Mouse (Mus musculus) hindbrain, embryonic 11.5 days (tissue): Measurements from ENCODE around the gene Lurap1. TPM values are rescaled to one million over a fixed set of nuclear protein-coding genes. Genes with fewer than 3 reads are reported as not detected.

ENCODE experiments used
- ATAC-seq: fragments of 200-750 bp; cut with Nextera tagmentation; 2 replicates; pipeline ENCODE4 v1.8.0; 2017; ENCODE audit warnings: mild to moderate bottlenecking, moderate TSS enrichment, moderate library complexity; ENCODE audit not compliant: low FRiP score
- DNase-seq: peaks from one replicate; pipeline ENCODE4 v3.0.0-alpha.2; 2015; ENCODE audit warnings: low spot score
- H3K27ac ChIP-seq: fragments of 300-500 bp; sonication (generic); 2 replicates; pipeline ENCODE4 v1.5.1; 2014; ENCODE audit warnings: mild to moderate bottlenecking, low read depth, low read length
- H3K27me3 ChIP-seq: fragments of 300-500 bp; sonication (generic); 2 replicates; pipeline ENCODE4 v1.6.1; 2014; ENCODE audit warnings: mild to moderate bottlenecking, low read length, moderate library complexity, mixed read lengths; ENCODE audit not compliant: control insufficient read depth, insufficient read depth
- H3K36me3 ChIP-seq: fragments of 300-500 bp; sonication (generic); 2 replicates; pipeline ENCODE4 v1.6.1; 2014; ENCODE audit warnings: mild to moderate bottlenecking, low read length, moderate library complexity, mixed read lengths; ENCODE audit not compliant: control insufficient read depth, insufficient read depth
- H3K4me1 ChIP-seq: fragments of 300-500 bp; sonication (generic); replicated peaks from 2 replicates; pipeline ENCODE4 v1.6.1; 2014; ENCODE audit warnings: low read length, mixed read lengths; ENCODE audit not compliant: control insufficient read depth, insufficient read depth
- H3K4me2 ChIP-seq: fragments of 300-500 bp; sonication (generic); replicated peaks from 2 replicates; pipeline ENCODE4 v1.6.1; 2014; ENCODE audit warnings: mild to moderate bottlenecking, low read depth, low read length
- H3K4me3 ChIP-seq: fragments of 300-500 bp; sonication (generic); 2 replicates; pipeline ENCODE4 v1.5.1; 2014; ENCODE audit warnings: low read depth, low read length
- H3K9ac ChIP-seq: fragments of 300-500 bp; sonication (generic); 2 replicates; pipeline ENCODE4 v1.6.1; 2014; ENCODE audit warnings: low read depth, low read length
- H3K9me3 ChIP-seq: fragments of 300-500 bp; sonication (generic); 2 replicates; pipeline ENCODE4 v1.6.1; 2016; ENCODE audit warnings: low read length; ENCODE audit not compliant: control insufficient read depth
- WGBS: fragments of 180-500 bp; shearing (Covaris S2); extraction: QIAGEN DNeasy Blood & Tissue Kit; methylation state at CpG from one replicate; pipeline ENCODE4 v1.1.7; 2014; 5-methylcytosine and 5-hydroxymethylcytosine counted together
- polyA plus RNA-seq: library from polyadenylated mRNA; unstranded; fragments of >200 nt; fragmentation: Nextera tagmentation; extraction: Ambion mirVana; gene quantifications from 2 replicates; pipeline ENCODE4 v1.2.1, GENCODE M21; 2014

Gene Lurap1
- polyA plus RNA-seq, 1 experiment from 2014 or later: 1.1 TPM

GRCm38 (mm10) chr4:116167404-116167803 lies 16.3 kb upstream of the Lurap1 start, which contains the start of gene Tspan1:
Gene Tspan1, minus strand, starts transcription at chr4:116167601.
- Histone ChIP-seq H3K9ac (no peak within 1 kb of the TSS), H3K9me3 (no peaks in the 10 kb centered on the region), H3K27ac (no peak within 1 kb of the TSS), H3K4me2 (no peak within 1 kb of the TSS), H3K27me3 (no peaks in the 10 kb centered on the region), H3K4me1 (no peaks in the 10 kb centered on the region), H3K4me3 (no peak within 1 kb of the TSS), H3K36me3 (no peaks in the 10 kb centered on the region)
- ATAC-seq: no peak
- DNase-seq: no peak
- WGBS: 40% methylated on average over 7 of the region's 7 CpGs

GRCm38 (mm10) chr4:116165708-116166407 lies 14.7 kb upstream of the Lurap1 start:
- H3K27me3 ChIP-seq: no peaks in the 10 kb centered on the region

GRCm38 (mm10) chr4:116164759-116165554 lies 13.8 kb upstream of the Lurap1 start:
- no peaks in the 10 kb centered on the region for H3K9me3 ChIP-seq
- WGBS: 90% methylated on average over 2 of the region's 2 CpGs
- DNase-seq: no peak
- H3K27me3 ChIP-seq: no peaks in the 10 kb centered on the region
- no peak overlapping the region for H3K9ac ChIP-seq
- ATAC-seq: no peak
- H3K4me2 ChIP-seq: no peak overlapping the region
- no peaks in the 10 kb centered on the region for H3K36me3 ChIP-seq
- H3K4me1 ChIP-seq: no peaks in the 10 kb centered on the region
- no peak overlapping the region for H3K4me3 ChIP-seq
- H3K27ac ChIP-seq: no peak overlapping the region

More at GRCm38 (mm10) chr4:116165708-116166407, 14.7 kb upstream of the Lurap1 start:
- no peak for ATAC-seq
- no peaks in the 10 kb centered on the region for H3K9me3 ChIP-seq
- no peak overlapping the region for H3K9ac ChIP-seq
- H3K4me1 ChIP-seq: no peaks in the 10 kb centered on the region
- DNase-seq: no peak
- WGBS: 65% methylated on average over 8 of the region's 8 CpGs
- H3K4me2 ChIP-seq: no peak overlapping the region
- no peaks in the 10 kb centered on the region for H3K36me3 ChIP-seq
- no peak overlapping the region for H3K4me3 ChIP-seq
- no peak overlapping the region for H3K27ac ChIP-seq

- 81% methylated on average over 4 of the region's 4 CpGs for WGBS
- ATAC-seq (no peak), DNase-seq (no peak)
- Histone ChIP-seq H3K9me3 (no peaks in the 10 kb centered on the region), H3K27ac (no peak overlapping the region), H3K4me2 (no peak overlapping the region), H3K9ac (no peak overlapping the region), H3K4me1 (no peaks in the 10 kb centered on the region), H3K4me3 (no peak overlapping the region), H3K27me3 (no peaks in the 10 kb centered on the region), H3K36me3 (0 out of 2 replicates have a peak, but pooled peaks cover 6% of the 10 kb centered on the region)
Measured at GRCm38 (mm10) chr4:116162142-116162541, 11.0 kb upstream of the Lurap1 start.

- no peak overlapping the region for H3K4me2 ChIP-seq
- no peaks in the 10 kb centered on the region for H3K4me1 ChIP-seq
- ATAC-seq (no peak), DNase-seq (no peak)
- H3K36me3 ChIP-seq: peaks cover 14% of the 10 kb centered on the region; the same call in 1 of the 2 replicates
- H3K27me3 ChIP-seq: no peaks in the 10 kb centered on the region
- WGBS: 90% methylated on average over 3 of the region's 3 CpGs
- no peak overlapping the region for H3K27ac ChIP-seq
- H3K4me3 ChIP-seq: no peak overlapping the region
- H3K9ac ChIP-seq: no peak overlapping the region
- H3K9me3 ChIP-seq: no peaks in the 10 kb centered on the region
Measured at GRCm38 (mm10) chr4:116160769-116161168, 9.6 kb upstream of the Lurap1 start.

- no peak overlapping the region for H3K4me3 ChIP-seq
- 82% methylated on average over 3 of the region's 3 CpGs for WGBS
- no peaks in the 10 kb centered on the region for H3K4me1 ChIP-seq
- no peaks in the 10 kb centered on the region for H3K9me3 ChIP-seq
- ATAC-seq (no peak), DNase-seq (peak; percentile 42)
- no peak overlapping the region for H3K27ac ChIP-seq
- no peak overlapping the region for H3K9ac ChIP-seq
- peaks cover 16% of the 10 kb centered on the region; the same call in 1 of the 2 replicates for H3K36me3 ChIP-seq
- H3K27me3 ChIP-seq: no peaks in the 10 kb centered on the region
- H3K4me2 ChIP-seq: no peak overlapping the region
Measured at GRCm38 (mm10) chr4:116159912-116160311, 8.8 kb upstream of the Lurap1 start.

GRCm38 (mm10) chr4:116157882-116158281 lies 6.7 kb upstream of the Lurap1 start:
- ATAC-seq (no peak), DNase-seq (no peak)
- Histone ChIP-seq H3K9me3 (no peaks in the 10 kb centered on the region), H3K27ac (no peak overlapping the region), H3K4me1 (no peaks in the 10 kb centered on the region), H3K36me3 (peaks cover 23% of the 10 kb centered on the region; the same call in 1 of the 2 replicates), H3K27me3 (no peaks in the 10 kb centered on the region), H3K9ac (no peak overlapping the region), H3K4me2 (no peak overlapping the region), H3K4me3 (no peak overlapping the region)
- WGBS: 93% methylated on average over 2 of the region's 2 CpGs

GRCm38 (mm10) chr4:116152702-116153101 lies 1.6 kb upstream of the Lurap1 start:
- Histone ChIP-seq H3K9me3 (no peaks in the 10 kb centered on the region), H3K27ac (no peak overlapping the region), H3K27me3 (no peaks in the 10 kb centered on the region), H3K4me1 (peaks cover 5% of the 10 kb centered on the region; the same call in 1 of the 2 replicates), H3K4me2 (no peak overlapping the region), H3K9ac (no peak overlapping the region), H3K4me3 (no peak overlapping the region), H3K36me3 (peaks cover 17% of the 10 kb centered on the region; the same call in 1 of the 2 replicates)
- WGBS: 94% methylated on average over 15 of the region's 15 CpGs
- DNase-seq (no peak), ATAC-seq (no peak)
